Mouse (Mus musculus) R1 (cell line): ENCODE measurements at regions not wholly inside any gene's neighbourhood (a gene's known extent, or its start where the extent isn't known, plus 50 kb on each side); places are given as distances from the start of the nearest gene placed in this dataset.
A peak's percentile ranks its signal among the peaks of the same experiment; 100 is the strongest.

ENCODE experiments used
- DNase-seq: peaks from one replicate; pipeline ENCODE4 v3.0.0-alpha.2; 2018; ENCODE audit warnings: low read depth, low spot score

- no peak for DNase-seq
These were observed 379.7 kb downstream of the Samd5 start for GRCm38 (mm10) chr10:9295269-9295668.

- no peak for DNase-seq
These were observed 380.4 kb downstream of the Samd5 start for GRCm38 (mm10) chr10:9294620-9295019.

- DNase-seq = no peak
These were observed 383.4 kb downstream of the Samd5 start for GRCm38 (mm10) chr10:9291456-9292146.

- no peak for DNase-seq
These were observed 387.1 kb upstream of the Sash1 start for GRCm38 (mm10) chr10:9272940-9273339.

GRCm38 (mm10) chr10:9272243-9272642 is 386.4 kb upstream of the Sash1 start:
- peak; percentile 3 for DNase-seq

- no peak for DNase-seq
These were observed 379.7 kb upstream of the Sash1 start for GRCm38 (mm10) chr10:9265528-9265927.

GRCm38 (mm10) chr10:9264309-9265000 is 378.6 kb upstream of the Sash1 start:
- no peak for DNase-seq

GRCm38 (mm10) chr10:9258705-9259104 is 372.8 kb upstream of the Sash1 start:
- no peak for DNase-seq

GRCm38 (mm10) chr10:9252941-9253217 is 367.0 kb upstream of the Sash1 start:
- DNase-seq = no peak

- DNase-seq = peak; percentile 62
These were observed 366.5 kb upstream of the Sash1 start for GRCm38 (mm10) chr10:9252120-9252940.

GRCm38 (mm10) chr10:9243281-9243618 is 357.4 kb upstream of the Sash1 start:
- DNase-seq = no peak

- no peak for DNase-seq
These were observed 356.9 kb upstream of the Sash1 start for GRCm38 (mm10) chr10:9242596-9243280.

GRCm38 (mm10) chr10:9239956-9240355 is 354.1 kb upstream of the Sash1 start:
- no peak for DNase-seq

- DNase-seq = no peak
These were observed 345.9 kb upstream of the Sash1 start for GRCm38 (mm10) chr10:9231751-9232150.

GRCm38 (mm10) chr10:9229116-9229515 is 343.2 kb upstream of the Sash1 start:
- peak; percentile 15 for DNase-seq

- no peak for DNase-seq
These were observed 341.5 kb upstream of the Sash1 start for GRCm38 (mm10) chr10:9227361-9227760.

- DNase-seq = no peak
These were observed 324.8 kb upstream of the Sash1 start for GRCm38 (mm10) chr10:9210646-9211045.

GRCm38 (mm10) chr10:9204096-9204495 is 318.2 kb upstream of the Sash1 start:
- no peak for DNase-seq

- DNase-seq = no peak
These were observed 317.5 kb upstream of the Sash1 start for GRCm38 (mm10) chr10:9203323-9203722.

GRCm38 (mm10) chr10:9202922-9203321 is 317.1 kb upstream of the Sash1 start:
- no peak for DNase-seq

GRCm38 (mm10) chr10:9174997-9175396 is 289.1 kb upstream of the Sash1 start:
- peak; percentile 41 for DNase-seq

- no peak for DNase-seq
These were observed 287.6 kb upstream of the Sash1 start for GRCm38 (mm10) chr10:9173509-9173908.
